Mouse (Mus musculus) forebrain, embryonic 11.5 days (tissue): ENCODE data around the gene Rufy3. TPM values are rescaled to one million over a fixed set of nuclear protein-coding genes. Genes with fewer than 3 reads are reported as not detected.

Experiments
- ATAC-seq: fragments of 200-750 bp; cut with Nextera tagmentation; replicated peaks from 2 replicates; pipeline ENCODE4 v1.8.0; 2017; ENCODE audit warnings: moderate TSS enrichment; ENCODE audit not compliant: low FRiP score
- DNase-seq: peaks from one replicate; pipeline ENCODE4 v3.0.0-alpha.2; 2017; ENCODE audit warnings: low spot score
- H3K27ac ChIP-seq: fragments of 300-500 bp; sonication (generic); 2 replicates; pipeline ENCODE4 v1.5.1; 2014; ENCODE audit warnings: low read depth, low read length
- H3K27me3 ChIP-seq: fragments of 300-500 bp; sonication (generic); 2 replicates; pipeline ENCODE4 v1.6.1; 2014; ENCODE audit warnings: mild to moderate bottlenecking, low read length, mixed read lengths; ENCODE audit not compliant: control insufficient read depth, insufficient read depth
- H3K36me3 ChIP-seq: fragments of 300-500 bp; sonication (generic); 2 replicates; pipeline ENCODE4 v1.6.1; 2014; ENCODE audit warnings: mild to moderate bottlenecking, low read length, moderate library complexity, mixed read lengths; ENCODE audit not compliant: control insufficient read depth, insufficient read depth
- H3K4me1 ChIP-seq: fragments of 300-500 bp; sonication (generic); replicated peaks from 2 replicates; pipeline ENCODE4 v1.6.1; 2014; ENCODE audit warnings: low read length, mixed read lengths; ENCODE audit not compliant: control insufficient read depth, insufficient read depth
- H3K4me2 ChIP-seq: fragments of 300-500 bp; sonication (generic); 2 replicates; pipeline ENCODE4 v1.6.1; 2014; ENCODE audit warnings: low read depth, mild to moderate bottlenecking, low read length, moderate library complexity, mixed read lengths; ENCODE audit not compliant: severe bottlenecking
- H3K4me3 ChIP-seq: fragments of 300-500 bp; sonication (generic); 2 replicates; pipeline ENCODE4 v1.5.1; 2014; ENCODE audit warnings: low read depth, low read length
- H3K9ac ChIP-seq: fragments of 300-500 bp; sonication (generic); 2 replicates; pipeline ENCODE4 v1.6.1; 2014; ENCODE audit warnings: low read length
- H3K9me3 ChIP-seq: fragments of 300-500 bp; sonication (generic); 2 replicates; pipeline ENCODE4 v1.6.1; 2016; ENCODE audit warnings: low read length, mixed read lengths; ENCODE audit not compliant: control insufficient read depth
- WGBS: fragments of 180-500 bp; shearing (Covaris S2); extraction: QIAGEN DNeasy Blood & Tissue Kit; methylation state at CpG from one replicate; pipeline ENCODE4 v1.1.7; 2014; 5-methylcytosine and 5-hydroxymethylcytosine counted together
- polyA plus RNA-seq: library from polyadenylated mRNA; unstranded; fragments of >200 nt; fragmentation: Nextera tagmentation; extraction: Ambion mirVana; gene quantifications from 2 replicates; pipeline ENCODE4 v1.2.1, GENCODE M21; 2014

Gene Rufy3
- polyA plus RNA-seq, 1 experiment from 2014 or later = 96.9 TPM

GRCm38 (mm10) chr5:88586407-88587174 lies 21.8 kb downstream of the Rufy3 start:
- WGBS = 79% methylated on average over 7 of the region's 7 CpGs
- no peak for ATAC-seq
- Histone ChIP-seq H3K4me1 (peaks cover 19% of the 10 kb centered on the region), H3K27me3 (no peaks in the 10 kb centered on the region), H3K36me3 (no peaks in the 10 kb centered on the region), H3K4me3 (peak overlapping the region; percentile 34; the same call in 1 of the 2 replicates), H3K9me3 (no peaks in the 10 kb centered on the region), H3K9ac (no peak overlapping the region), H3K27ac (no peak overlapping the region), H3K4me2 (peak overlapping the region; percentile 52)
- no peak for DNase-seq

DNA sequence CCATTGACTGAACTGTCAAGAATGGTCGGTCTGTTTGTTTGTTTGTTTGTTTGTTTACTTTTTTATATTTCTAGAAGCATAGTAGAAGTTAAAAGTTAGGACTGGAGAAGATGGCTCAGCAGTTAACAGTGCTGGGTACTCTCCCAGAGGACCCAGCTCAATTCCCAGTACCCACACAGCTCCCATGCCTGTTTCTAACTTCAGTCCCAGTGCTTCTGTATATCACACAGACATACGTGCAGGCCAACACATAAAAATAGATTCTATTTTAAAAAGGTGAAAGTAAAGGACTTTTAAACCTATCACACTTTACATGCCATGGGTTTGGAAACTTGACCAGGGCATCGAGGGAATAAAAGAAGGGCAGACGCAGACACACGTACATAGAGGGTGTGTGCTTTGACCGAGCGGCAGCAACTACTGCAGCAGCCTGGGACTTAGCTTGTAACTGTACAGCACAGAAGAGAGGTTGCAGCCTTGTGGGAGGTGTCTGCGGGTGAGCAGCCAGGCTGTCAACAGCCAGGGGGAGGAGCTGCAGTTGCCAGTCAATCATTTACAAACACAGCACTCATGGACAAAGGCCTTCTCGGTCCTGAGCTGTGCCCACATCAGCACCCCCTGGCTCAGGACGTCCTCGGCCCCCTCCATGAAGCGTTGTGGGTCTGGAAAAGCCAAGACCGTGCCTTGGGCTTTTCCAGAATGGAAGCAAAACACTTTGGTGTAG lies 22.5 kb downstream of the Rufy3 start:
- peak overlapping the region; percentile 1; the same call in 1 of the 2 replicates for H3K9ac ChIP-seq
- H3K36me3 ChIP-seq = no peaks in the 10 kb centered on the region
- peak; percentile 17 for ATAC-seq
- DNase-seq = peak; percentile 57
- peaks cover 19% of the 10 kb centered on the region for H3K4me1 ChIP-seq
- no peak overlapping the region for H3K4me3 ChIP-seq
- H3K27ac ChIP-seq = no peak overlapping the region
- no peaks in the 10 kb centered on the region for H3K27me3 ChIP-seq
- WGBS = 48% methylated on average over 13 of the region's 13 CpGs
- H3K9me3 ChIP-seq = no peaks in the 10 kb centered on the region
- H3K4me2 ChIP-seq = peak overlapping the region; percentile 52; the same call in 1 of the 2 replicates

DNA sequence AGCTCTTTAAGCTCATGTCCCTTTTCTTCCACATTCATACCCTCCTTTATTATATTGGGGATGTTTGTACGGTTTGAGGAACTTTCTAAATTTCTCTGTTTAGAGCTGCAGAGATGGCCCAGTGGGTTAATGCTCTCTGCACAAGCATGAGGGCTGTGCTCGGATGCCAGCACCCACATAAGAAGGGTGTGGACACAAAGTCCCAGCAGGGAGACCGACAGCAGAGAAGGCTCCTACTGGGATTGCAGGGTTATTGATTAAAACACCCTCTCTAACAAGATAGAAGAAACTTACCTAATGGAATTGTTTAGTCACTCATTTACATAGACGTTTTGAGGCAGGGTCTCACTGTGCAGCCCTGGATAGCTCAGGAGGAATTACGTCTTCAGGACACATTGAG lies 23.6 kb downstream of the Rufy3 start:
- Histone ChIP-seq H3K9ac (no peak overlapping the region), H3K9me3 (no peaks in the 10 kb centered on the region), H3K27ac (no peak overlapping the region), H3K36me3 (no peaks in the 10 kb centered on the region), H3K4me2 (no peak overlapping the region), H3K27me3 (no peaks in the 10 kb centered on the region), H3K4me3 (no peak overlapping the region), H3K4me1 (peaks cover 19% of the 10 kb centered on the region)
- DNase-seq (no peak), ATAC-seq (no peak)
- 53% methylated on average over 5 of the region's 5 CpGs for WGBS

- no peaks in the 10 kb centered on the region for H3K4me1 ChIP-seq
- H3K9me3 ChIP-seq = no peaks in the 10 kb centered on the region
- H3K27ac ChIP-seq = no peak overlapping the region
- no peaks in the 10 kb centered on the region for H3K36me3 ChIP-seq
- H3K4me2 ChIP-seq = no peak overlapping the region
- DNase-seq = no peak
- 93% methylated on average over 13 of the region's 13 CpGs for WGBS
- no peak overlapping the region for H3K4me3 ChIP-seq
- H3K9ac ChIP-seq = no peak overlapping the region
- H3K27me3 ChIP-seq = no peaks in the 10 kb centered on the region
- ATAC-seq = no peak
Measured at GRCm38 (mm10) chr5:88593421-88594172, 28.8 kb downstream of the Rufy3 start.

GRCm38 (mm10) chr5:88594173-88594569 lies 29.3 kb downstream of the Rufy3 start:
- no peaks in the 10 kb centered on the region for H3K4me1 ChIP-seq
- ATAC-seq (no peak), DNase-seq (no peak)
- no peaks in the 10 kb centered on the region for H3K9me3 ChIP-seq
- H3K4me3 ChIP-seq = no peak overlapping the region
- no peak overlapping the region for H3K27ac ChIP-seq
- no peak overlapping the region for H3K9ac ChIP-seq
- no peaks in the 10 kb centered on the region for H3K27me3 ChIP-seq
- no peak overlapping the region for H3K4me2 ChIP-seq
- 95% methylated on average over 7 of the region's 7 CpGs for WGBS
- no peaks in the 10 kb centered on the region for H3K36me3 ChIP-seq

- H3K36me3 ChIP-seq = no peaks in the 10 kb centered on the region
- WGBS = 87% methylated on average over 5 of the region's 5 CpGs
- no peak for ATAC-seq
Measured at GRCm38 (mm10) chr5:88595537-88596455, 31.0 kb downstream of the Rufy3 start.

GRCm38 (mm10) chr5:88598961-88599360 lies 34.1 kb downstream of the Rufy3 start:
- ATAC-seq = no peak
- DNase-seq = no peak
- Histone ChIP-seq H3K4me3 (no peak overlapping the region), H3K9me3 (no peaks in the 10 kb centered on the region), H3K27me3 (no peaks in the 10 kb centered on the region), H3K36me3 (no peaks in the 10 kb centered on the region), H3K9ac (no peak overlapping the region), H3K4me2 (no peak overlapping the region), H3K4me1 (no peaks in the 10 kb centered on the region), H3K27ac (no peak overlapping the region)
- WGBS = 92% methylated on average over 6 of the region's 6 CpGs

More at GRCm38 (mm10) chr5:88595537-88596455, 31.0 kb downstream of the Rufy3 start:
- Histone ChIP-seq H3K27ac (no peak overlapping the region), H3K4me3 (no peak overlapping the region), H3K27me3 (no peaks in the 10 kb centered on the region), H3K9ac (no peak overlapping the region), H3K9me3 (no peaks in the 10 kb centered on the region), H3K4me1 (no peaks in the 10 kb centered on the region), H3K4me2 (no peak overlapping the region)
- no peak for DNase-seq

- no peaks in the 10 kb centered on the region for H3K9me3 ChIP-seq
- no peak overlapping the region for H3K27ac ChIP-seq
- 92% methylated on average over 2 of the region's 2 CpGs for whole genome bisulfite sequencing
- no peak overlapping the region for H3K4me3 ChIP-seq
- H3K4me1 ChIP-seq = no peaks in the 10 kb centered on the region
- ATAC-seq (no peak), DNase-seq (no peak)
- H3K4me2 ChIP-seq = no peak overlapping the region
- no peaks in the 10 kb centered on the region for H3K36me3 ChIP-seq
- no peak overlapping the region for H3K9ac ChIP-seq
- H3K27me3 ChIP-seq = no peaks in the 10 kb centered on the region
Measured at GRCm38 (mm10) chr5:88602030-88602429, 37.2 kb downstream of the Rufy3 start.
